Mouse (Mus musculus) neural tube, embryonic 15.5 days (tissue): ENCODE data around the gene Uckl1. TPM values are rescaled to one million over a fixed set of nuclear protein-coding genes. Genes with fewer than 3 reads are reported as not detected.
A peak's percentile ranks its signal among the peaks of the same experiment; 100 is the strongest.

ENCODE experiments used
- ATAC-seq: fragments of 200-750 bp; cut with Nextera tagmentation; 2 replicates; pipeline ENCODE4 v1.8.0; 2017; ENCODE audit warnings: mild to moderate bottlenecking, moderate TSS enrichment, moderate library complexity; ENCODE audit not compliant: low FRiP score
- H3K27ac ChIP-seq: fragments of 300-500 bp; sonication (generic); replicated peaks from 2 replicates; pipeline ENCODE4 v1.5.1; 2015; ENCODE audit warnings: mild to moderate bottlenecking, inconsistent platforms
- H3K27me3 ChIP-seq: fragments of 300-500 bp; sonication (generic); replicated peaks from 2 replicates; pipeline ENCODE4 v1.6.1; 2015; ENCODE audit warnings: inconsistent platforms
- H3K36me3 ChIP-seq: fragments of 300-500 bp; sonication (generic); 2 replicates; pipeline ENCODE4 v1.6.1; 2015; ENCODE audit warnings: inconsistent platforms
- H3K4me1 ChIP-seq: fragments of 300-500 bp; sonication (generic); 2 replicates; pipeline ENCODE4 v1.6.1; 2015; ENCODE audit warnings: inconsistent platforms
- H3K4me2 ChIP-seq: fragments of 300-500 bp; sonication (generic); 2 replicates; pipeline ENCODE4 v1.6.1; 2015; ENCODE audit warnings: inconsistent platforms, mild to moderate bottlenecking, moderate library complexity
- H3K4me3 ChIP-seq: fragments of 300-500 bp; sonication (generic); replicated peaks from 2 replicates; pipeline ENCODE4 v1.5.1; 2015; ENCODE audit warnings: mild to moderate bottlenecking, inconsistent platforms
- H3K9ac ChIP-seq: fragments of 300-500 bp; sonication (generic); replicated peaks from 2 replicates; pipeline ENCODE4 v1.6.1; 2015; ENCODE audit warnings: mild to moderate bottlenecking, inconsistent platforms
- H3K9me3 ChIP-seq: fragments of 300-500 bp; sonication (generic); replicated peaks from 2 replicates; pipeline ENCODE4 v1.6.1; 2016; ENCODE audit warnings: inconsistent platforms
- WGBS: fragments of 180-500 bp; shearing (Covaris S2); methylation state at CpG from one replicate; pipeline ENCODE4 v1.1.7; 2015; ENCODE audit warnings: mixed read lengths; 5-methylcytosine and 5-hydroxymethylcytosine counted together
- polyA plus RNA-seq: library from polyadenylated mRNA; unstranded; fragments of >200 nt; fragmentation: Nextera tagmentation; extraction: Ambion mirVana; gene quantifications from 2 replicates; pipeline ENCODE4 v1.2.1, GENCODE M21; 2015

The Uckl1 gene
- 65.6 and 66.7 TPM in 2 replicates for polyA plus RNA-seq

- peaks cover 62% of the 10 kb centered on the region for H3K36me3 ChIP-seq
- no peak within 1 kb of the TSS for H3K4me3 ChIP-seq
- H3K4me1 ChIP-seq: peaks cover 32% of the 10 kb centered on the region
- 93% methylated on average over 4 of the region's 4 CpGs for WGBS
- no peaks in the 10 kb centered on the region for H3K27me3 ChIP-seq
- H3K4me2 ChIP-seq: no peak within 1 kb of the TSS
- ATAC-seq: no peak
- no peak within 1 kb of the TSS for H3K27ac ChIP-seq
- no peaks in the 10 kb centered on the region for H3K9me3 ChIP-seq
- no peak within 1 kb of the TSS for H3K9ac ChIP-seq
Measured at GRCm38 (mm10) chr2:181584411-181584942, at the start of gene Uckl1. Uckl1 (minus strand) TSS chr2:181584892.

DNA sequence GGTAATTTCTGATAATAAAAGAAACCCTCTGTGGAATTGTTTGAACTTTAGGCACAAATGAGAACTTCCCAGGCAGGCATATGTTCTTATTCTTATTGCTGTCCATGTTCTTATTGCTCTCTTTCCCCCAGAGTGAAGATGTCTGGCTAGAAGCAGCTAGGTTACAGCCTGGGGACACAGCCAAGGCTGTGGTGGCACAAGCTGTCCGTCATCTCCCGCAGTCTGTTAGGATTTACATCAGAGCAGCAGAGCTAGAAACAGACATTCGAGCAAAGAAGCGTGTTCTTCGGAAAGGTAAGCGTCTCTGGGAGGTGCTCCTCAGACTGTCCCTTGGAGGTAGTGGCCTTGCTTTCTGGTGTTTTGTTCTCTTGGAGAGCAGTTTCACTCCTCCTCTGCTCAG is 47.9 kb upstream of the Uckl1 start:
- H3K36me3 ChIP-seq: peaks cover 64% of the 10 kb centered on the region
- no peak overlapping the region for H3K9ac ChIP-seq
- 98% methylated on average over 6 of the region's 6 CpGs for WGBS
- H3K4me1 ChIP-seq: no peaks in the 10 kb centered on the region
- H3K4me2 ChIP-seq: no peak overlapping the region
- H3K27ac ChIP-seq: no peak overlapping the region
- H3K9me3 ChIP-seq: no peaks in the 10 kb centered on the region
- ATAC-seq: no peak
- H3K4me3 ChIP-seq: no peak overlapping the region
- H3K27me3 ChIP-seq: no peaks in the 10 kb centered on the region

DNA sequence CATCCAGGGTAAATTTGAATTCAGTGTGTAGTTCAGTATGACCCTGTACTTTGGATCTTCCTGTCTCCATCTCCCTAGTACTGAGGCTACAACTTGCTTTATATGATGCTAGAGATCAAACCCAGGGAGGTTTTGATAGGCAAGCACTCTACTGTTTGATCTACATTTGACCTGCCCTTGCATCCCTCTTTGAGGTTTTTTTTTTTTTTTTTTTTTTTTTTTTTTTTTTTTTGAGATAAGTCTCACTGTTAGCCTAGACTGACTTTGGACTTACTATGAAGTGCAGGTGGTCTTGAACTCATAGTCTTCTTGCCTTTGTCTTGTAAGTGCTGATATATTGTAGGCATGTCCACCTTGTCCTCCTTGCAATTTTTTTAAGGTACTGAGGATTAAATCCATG is 43.8 kb upstream of the Uckl1 start:
- Histone ChIP-seq H3K27me3 (no peaks in the 10 kb centered on the region), H3K9ac (no peak overlapping the region), H3K36me3 (peaks cover 46% of the 10 kb centered on the region), H3K9me3 (no peaks in the 10 kb centered on the region), H3K4me2 (no peak overlapping the region), H3K4me3 (no peak overlapping the region), H3K4me1 (no peaks in the 10 kb centered on the region), H3K27ac (no peak overlapping the region)
- no peak for ATAC-seq

DNA sequence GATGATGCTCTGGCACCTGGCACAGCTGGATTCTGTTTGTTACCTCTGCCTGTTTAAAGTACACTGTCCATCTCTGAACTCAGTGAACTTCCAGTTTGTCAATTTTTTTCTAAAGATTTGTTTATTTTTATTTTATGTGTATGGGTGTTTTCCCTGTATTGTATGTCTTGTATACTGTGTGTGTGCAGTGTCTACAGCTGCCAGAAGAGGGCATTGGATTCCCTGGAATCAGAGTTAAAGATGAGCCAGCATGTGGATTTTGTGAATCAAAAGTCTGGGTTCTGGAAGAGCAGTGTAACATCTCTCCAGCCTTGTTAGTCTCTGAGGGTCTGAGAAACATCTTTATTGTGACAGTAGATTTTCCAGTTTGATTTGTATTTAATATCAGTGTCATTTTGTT is 38.7 kb upstream of the Uckl1 start:
- H3K36me3 ChIP-seq: peaks cover 59% of the 10 kb centered on the region
- no peak overlapping the region for H3K4me2 ChIP-seq
- H3K27me3 ChIP-seq: no peaks in the 10 kb centered on the region
- no peaks in the 10 kb centered on the region for H3K4me1 ChIP-seq
- H3K4me3 ChIP-seq: no peak overlapping the region
- no peak overlapping the region for H3K27ac ChIP-seq
- ATAC-seq: no peak
- H3K9me3 ChIP-seq: no peaks in the 10 kb centered on the region
- no peak overlapping the region for H3K9ac ChIP-seq

- H3K9ac ChIP-seq: no peak overlapping the region
- no peak overlapping the region for H3K27ac ChIP-seq
- H3K36me3 ChIP-seq: peaks cover 56% of the 10 kb centered on the region
- H3K4me2 ChIP-seq: no peak overlapping the region
- 88% methylated on average over 5 of the region's 5 CpGs for WGBS
- no peaks in the 10 kb centered on the region for H3K4me1 ChIP-seq
- no peaks in the 10 kb centered on the region for H3K9me3 ChIP-seq
- H3K27me3 ChIP-seq: no peaks in the 10 kb centered on the region
- ATAC-seq: no peak
- no peak overlapping the region for H3K4me3 ChIP-seq
Measured at GRCm38 (mm10) chr2:181618761-181619495, 34.2 kb upstream of the Uckl1 start.

DNA sequence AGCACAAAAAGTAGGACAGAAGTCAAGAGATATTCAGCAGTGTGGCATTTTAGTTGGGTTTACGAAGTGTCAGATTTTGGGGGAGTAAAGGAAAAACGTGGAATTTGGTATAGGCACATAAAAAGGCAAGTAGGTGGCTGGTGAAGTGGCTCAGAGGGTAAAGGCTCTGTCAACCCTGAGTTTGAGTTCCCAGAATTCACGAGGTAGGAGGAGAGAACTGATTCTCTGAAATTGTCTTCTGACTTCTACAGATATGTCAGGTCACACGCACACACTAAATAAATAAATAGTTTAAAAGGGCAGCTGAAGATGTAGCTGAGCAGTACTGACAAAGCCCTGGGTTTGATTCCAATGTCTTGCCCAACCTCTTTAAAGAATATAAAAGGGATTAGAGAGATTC is 17.7 kb upstream of the Uckl1 start:
- Histone ChIP-seq H3K9ac (no peak overlapping the region; the same call in 1 of the 2 replicates), H3K27me3 (no peaks in the 10 kb centered on the region), H3K4me1 (peaks cover 46% of the 10 kb centered on the region), H3K4me3 (peak overlapping the region; percentile 88), H3K4me2 (peak overlapping the region; percentile 73), H3K36me3 (0 out of 2 replicates have a peak, but pooled peaks cover 2% of the 10 kb centered on the region), H3K9me3 (no peaks in the 10 kb centered on the region), H3K27ac (no peak overlapping the region)
- no peak for ATAC-seq
- 78% methylated on average over 4 of the region's 4 CpGs for WGBS

- WGBS: 27% methylated on average over 10 of the region's 10 CpGs
- H3K4me2 ChIP-seq: peak overlapping the region; percentile 73
- no peak for ATAC-seq
- peaks cover under 1% of the 10 kb centered on the region; the same call in 1 of the 2 replicates for H3K36me3 ChIP-seq
- peak overlapping the region; percentile 95 for H3K9ac ChIP-seq
- peak overlapping the region; percentile 88 for H3K4me3 ChIP-seq
- no peaks in the 10 kb centered on the region for H3K9me3 ChIP-seq
- peaks cover 51% of the 10 kb centered on the region for H3K4me1 ChIP-seq
- peak overlapping the region; percentile 88; the same call in 1 of the 2 replicates for H3K27ac ChIP-seq
- H3K27me3 ChIP-seq: no peaks in the 10 kb centered on the region
Measured at GRCm38 (mm10) chr2:181601751-181602145, 17.1 kb upstream of the Uckl1 start.

GRCm38 (mm10) chr2:181600828-181601750 is 16.4 kb upstream of the Uckl1 start:
- peak overlapping the region; percentile 95 for H3K9ac ChIP-seq
- peak; percentile 91 for ATAC-seq
- H3K36me3 ChIP-seq: peaks cover 7% of the 10 kb centered on the region
- under 1% methylated on average over 57 of the region's 57 CpGs for WGBS
- peak overlapping the region; percentile 88 for H3K27ac ChIP-seq
- H3K4me1 ChIP-seq: peaks cover 51% of the 10 kb centered on the region
- no peaks in the 10 kb centered on the region for H3K27me3 ChIP-seq
- H3K4me2 ChIP-seq: peak overlapping the region; percentile 73
- peak overlapping the region; percentile 88 for H3K4me3 ChIP-seq
- H3K9me3 ChIP-seq: no peaks in the 10 kb centered on the region

DNA sequence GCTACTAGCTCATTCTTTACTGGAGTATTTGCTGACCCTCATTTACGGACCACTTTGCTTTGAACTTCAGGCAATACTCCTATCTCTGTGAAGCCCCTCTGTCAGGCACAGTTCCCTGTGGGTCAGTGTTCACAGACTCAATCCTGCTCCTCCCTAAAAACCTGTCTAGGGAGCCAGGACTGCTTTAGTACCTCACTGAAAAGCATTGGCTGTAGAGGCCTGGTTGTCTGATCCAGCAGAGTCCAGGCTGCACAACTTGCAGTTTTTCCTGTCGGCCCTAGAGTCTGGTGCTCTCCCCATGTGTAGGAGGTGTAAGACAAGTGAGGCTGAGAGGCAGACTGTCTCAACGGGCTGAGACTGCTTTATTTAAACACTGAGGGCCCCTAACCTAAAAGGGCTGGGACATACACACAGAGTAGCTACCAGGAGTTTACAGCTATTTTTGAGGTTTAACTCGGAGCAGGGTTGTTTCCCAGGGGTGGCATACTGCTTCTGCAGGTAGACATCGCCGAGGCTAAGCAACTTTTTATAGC is 15.6 kb upstream of the Uckl1 start:
- ATAC-seq: no peak; the same call in 1 of the 2 replicates
- Histone ChIP-seq H3K9me3 (no peaks in the 10 kb centered on the region), H3K27ac (peak overlapping the region; percentile 88), H3K27me3 (no peaks in the 10 kb centered on the region), H3K36me3 (peaks cover 13% of the 10 kb centered on the region), H3K4me2 (peak overlapping the region; percentile 73), H3K4me1 (peaks cover 52% of the 10 kb centered on the region), H3K4me3 (peak overlapping the region; percentile 88), H3K9ac (peak overlapping the region; percentile 51; the same call in 1 of the 2 replicates)
- WGBS: 60% methylated on average over 6 of the region's 6 CpGs

DNA sequence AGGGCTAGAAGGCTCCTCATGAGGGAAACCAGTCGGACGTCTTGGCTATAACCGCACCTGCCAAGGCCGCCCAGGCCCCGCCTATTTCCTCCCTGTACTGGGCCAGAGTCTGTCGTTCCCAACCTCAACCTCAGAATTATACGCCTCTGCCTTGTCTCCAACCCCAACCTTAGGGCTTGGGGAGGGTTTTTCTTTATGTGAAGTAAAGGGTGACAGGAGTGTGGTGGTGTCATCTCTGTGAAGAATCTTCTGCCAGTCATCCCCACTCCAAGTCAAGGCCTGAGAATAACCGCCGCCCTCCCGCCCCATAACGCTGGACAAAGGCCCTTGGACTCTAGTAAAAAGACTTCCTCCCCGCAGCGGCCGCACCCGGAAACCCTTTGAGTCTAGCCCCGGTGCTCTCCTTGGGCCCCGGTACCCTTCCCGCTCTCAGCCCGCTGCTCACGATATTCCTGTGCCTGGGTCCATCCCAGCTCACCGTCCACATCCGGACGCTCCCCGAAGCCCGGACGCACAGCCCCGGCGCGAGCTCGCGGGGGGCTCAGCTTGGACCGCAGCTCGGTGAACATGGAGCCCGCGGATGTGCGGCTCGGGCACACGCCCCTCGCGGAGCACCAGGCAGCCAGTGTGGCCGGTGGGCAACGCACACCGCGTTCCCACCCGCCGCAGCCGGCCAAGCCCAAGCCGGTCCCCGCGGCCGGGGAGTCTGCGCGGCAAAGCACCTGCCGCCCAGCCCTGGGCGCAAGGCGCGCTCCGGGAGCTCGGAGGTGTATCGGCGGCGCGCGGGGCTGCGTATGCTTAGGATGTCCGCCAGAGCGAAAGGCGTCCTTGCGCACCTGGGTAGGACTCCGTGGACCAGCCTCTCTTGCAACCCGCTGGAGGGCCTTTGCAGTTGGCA is 14.0 kb upstream of the Uckl1 start, which contains the start of gene Samd10:
Samd10 (minus strand) TSS at position 759 of the 898 bp plus-strand sequence.
- Histone ChIP-seq H3K9ac (peak within 1 kb of the TSS; percentile 90), H3K4me3 (peak within 1 kb of the TSS; percentile 74), H3K27me3 (no peaks in the 10 kb centered on the region), H3K36me3 (peaks cover 13% of the 10 kb centered on the region), H3K4me1 (peaks cover 57% of the 10 kb centered on the region), H3K4me2 (peak within 1 kb of the TSS; percentile 89), H3K27ac (peak within 1 kb of the TSS; percentile 92), H3K9me3 (no peaks in the 10 kb centered on the region)
- WGBS: under 1% methylated on average over 71 of the region's 71 CpGs
- peak; percentile 51 for ATAC-seq
